Mouse (Mus musculus): Measurements from ENCODE around the gene Olfr127. TPM values are rescaled to one million over a fixed set of nuclear protein-coding genes. Genes with fewer than 3 reads are reported as not detected.
"Not testable (repeated sequence)": the region's sequence is repeated elsewhere in the genome, so short reads cannot be mapped to it uniquely, and the experiment has no call there.

Olfr127 gene
- total RNA-seq (2018; cell fraction: chromatin; rRNA removed): not detected
- total RNA-seq (2018; cell fraction: cytosol; rRNA removed): not detected
- total RNA-seq (2018; cell fraction: nucleus; rRNA removed): not detected
- not detected in 3 replicates for polyA plus RNA-seq (2018)

DNA sequence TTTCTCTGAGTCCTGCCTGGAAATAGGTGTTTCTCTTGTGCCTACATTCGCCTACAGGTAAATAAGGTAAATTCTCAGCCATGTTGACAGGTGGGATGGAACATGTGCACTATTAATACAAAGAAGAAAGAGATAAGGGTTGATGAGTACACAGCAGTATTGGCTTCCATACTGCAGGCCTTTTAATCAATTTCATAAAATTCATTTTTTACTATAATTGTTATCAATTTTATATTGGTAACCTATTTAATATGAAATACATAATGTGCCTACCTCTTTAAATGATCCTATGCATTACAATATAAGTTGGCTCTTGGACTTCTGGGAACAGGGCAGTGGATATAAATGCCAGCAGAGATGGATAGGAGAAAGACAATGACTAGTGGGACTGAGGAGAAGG lies at the start of gene Olfr127:
TSS of gene Olfr127 (plus strand) at position 301 of the 400 bp plus-strand sequence.
- WGBS (ENCODE audit: missing documents): 60% methylated on average over 1 of the region's 1 CpGs
- Histone ChIP-seq H3K27ac (no peak within 1 kb of the TSS), H3K36me3 (ENCODE audit: inconsistent target) (no peaks in the 10 kb centered on the region), H3K4me3 (ENCODE audit: inconsistent target) (no peak within 1 kb of the TSS), H3K79me2 (ENCODE audit: inconsistent target) (no peaks in the 10 kb centered on the region)

- no peak overlapping the region for H3K27ac ChIP-seq
- no peaks in the 10 kb centered on the region for H3K36me3 ChIP-seq (ENCODE audit: inconsistent target)
- WGBS (ENCODE audit: missing documents): 80% methylated on average over 2 of the region's 2 CpGs
- H3K79me2 ChIP-seq (ENCODE audit: inconsistent target): no peaks in the 10 kb centered on the region
- no peak overlapping the region for H3K4me3 ChIP-seq (ENCODE audit: inconsistent target)
Measured at GRCm38 (mm10) chr17:37863901-37864300, 36.3 kb upstream of the Olfr127 start.

- H3K27ac ChIP-seq: no peak overlapping the region
- H3K79me2 ChIP-seq (ENCODE audit: inconsistent target): no peaks in the 10 kb centered on the region
- H3K4me3 ChIP-seq (ENCODE audit: inconsistent target): no peak overlapping the region
- no peaks in the 10 kb centered on the region for H3K36me3 ChIP-seq (ENCODE audit: inconsistent target)
- 30% methylated on average over 8 of the region's 8 CpGs for WGBS (ENCODE audit: missing documents)
Measured at GRCm38 (mm10) chr17:37869676-37870205, 30.5 kb upstream of the Olfr127 start.

DNA sequence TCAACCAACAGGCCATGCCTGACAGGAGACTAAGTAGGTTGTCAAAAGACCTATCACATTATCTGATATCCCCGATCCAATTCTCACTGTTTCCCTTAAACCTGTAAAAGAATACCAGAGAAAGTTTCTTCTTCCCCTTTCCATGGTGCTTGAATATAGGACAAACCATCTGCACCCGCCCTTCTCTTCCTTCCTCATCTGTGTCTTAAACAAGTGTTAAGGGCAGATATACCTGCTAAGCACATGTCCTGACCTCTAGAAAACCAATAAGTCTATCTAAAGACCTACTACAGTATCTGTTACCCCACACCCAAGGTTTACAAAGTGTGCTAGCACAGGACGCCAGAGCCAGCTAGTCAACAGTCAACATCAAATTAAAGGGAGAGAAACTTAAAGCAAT lies 26.4 kb upstream of the Olfr127 start:
- H3K4me3 ChIP-seq (ENCODE audit: inconsistent target): no peak overlapping the region
- H3K27ac ChIP-seq: no peak overlapping the region
- 65% methylated on average over 3 of the region's 3 CpGs for WGBS (ENCODE audit: missing documents)
- H3K36me3 ChIP-seq (ENCODE audit: inconsistent target): no peaks in the 10 kb centered on the region
- no peaks in the 10 kb centered on the region for H3K79me2 ChIP-seq (ENCODE audit: inconsistent target)

DNA sequence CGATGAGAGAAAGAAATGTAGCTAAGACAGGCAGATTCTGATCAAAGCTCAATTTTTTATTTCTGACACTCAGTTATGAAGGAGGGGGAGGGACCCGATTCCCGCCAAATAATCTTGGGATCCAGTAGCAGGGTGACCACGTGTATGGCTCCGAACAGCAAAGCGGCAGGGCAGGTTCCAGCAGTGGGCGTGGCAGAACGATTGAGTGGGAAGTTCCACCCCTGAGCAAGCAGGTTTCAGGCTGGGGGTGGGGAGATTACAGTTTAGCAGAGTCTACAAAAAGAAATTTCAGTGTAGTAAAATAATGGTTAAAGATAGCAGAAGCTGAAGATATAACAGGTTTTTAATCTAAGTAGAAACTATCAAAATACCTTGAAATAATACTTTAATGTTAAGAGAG lies 6.6 kb downstream of the Olfr127 start:
- not testable (repeated sequence) for H3K4me3 ChIP-seq (ENCODE audit: inconsistent target); H3K36me3 ChIP-seq (ENCODE audit: inconsistent target); H3K79me2 ChIP-seq (ENCODE audit: inconsistent target); H3K27ac ChIP-seq
- 72% methylated on average over 7 of the region's 8 CpGs for WGBS (ENCODE audit: missing documents)

GRCm38 (mm10) chr17:37920248-37920647 lies 20.0 kb downstream of the Olfr127 start, which contains the start of gene Olfr128:
Gene Olfr128 (plus strand): TSS chr17:37920548.
- Histone ChIP-seq H3K27ac (no peak within 1 kb of the TSS), H3K4me3 (ENCODE audit: inconsistent target) (no peak within 1 kb of the TSS), H3K36me3 (ENCODE audit: inconsistent target) (no peaks in the 10 kb centered on the region), H3K79me2 (ENCODE audit: inconsistent target) (no peaks in the 10 kb centered on the region)

DNA sequence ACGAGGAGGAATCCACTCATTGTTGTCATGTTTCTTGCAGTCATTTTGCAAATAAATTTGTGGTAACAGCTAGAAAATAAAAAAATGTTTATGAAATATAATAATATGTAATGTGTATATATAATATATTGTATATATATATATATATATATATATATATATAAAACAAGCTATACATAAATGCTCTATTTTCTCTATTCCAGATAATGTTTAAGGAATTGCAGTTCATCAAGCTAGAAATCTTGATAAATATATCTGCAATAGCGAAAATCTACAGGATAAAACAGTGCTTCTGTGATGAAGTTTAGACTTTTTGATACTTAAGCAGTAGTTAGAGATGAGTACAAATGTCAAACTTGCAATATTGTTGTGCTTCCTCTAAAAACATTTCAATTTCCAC lies 52.7 kb downstream of the Olfr127 start, which contains the start of gene Olfr761:
TSS of gene Olfr761 (minus strand) at position 101 of the 400 bp plus-strand sequence.
- Histone ChIP-seq H3K79me2 (ENCODE audit: inconsistent target) (no peaks in the 10 kb centered on the region), H3K27ac (no peak within 1 kb of the TSS), H3K36me3 (ENCODE audit: inconsistent target) (no peaks in the 10 kb centered on the region), H3K4me3 (ENCODE audit: inconsistent target) (no peak within 1 kb of the TSS)
- WGBS (ENCODE audit: missing documents): 82% methylated on average over 2 of the region's 2 CpGs

Other genes with a start within 250 kb of the Olfr127 start
- not detected in 3 replicates for gene Olfr117, start 236.7 kb upstream of the Olfr127 start, polyA plus RNA-seq (2018)
- not detected in 3 replicates for gene Olfr118, start 233.4 kb upstream of the Olfr127 start, polyA plus RNA-seq (2018)
- not detected in 3 replicates for gene Olfr119, start 203.9 kb upstream of the Olfr127 start, polyA plus RNA-seq (2018)
- gene Olfr120, start 178.6 kb upstream of the Olfr127 start, polyA plus RNA-seq (2018): not detected in 3 replicates
- gene Olfr121, start 151.6 kb upstream of the Olfr127 start, polyA plus RNA-seq (2018): not detected in 3 replicates
- not detected in 3 replicates for gene Olfr122, start 131.8 kb upstream of the Olfr127 start, polyA plus RNA-seq (2018)
- gene Olfr123, start 106.9 kb upstream of the Olfr127 start, polyA plus RNA-seq (2018): not detected in 3 replicates
- gene Olfr124, start 100.5 kb upstream of the Olfr127 start, polyA plus RNA-seq (2018): not detected in 3 replicates
- not detected in 3 replicates for gene Olfr125, start 67.5 kb upstream of the Olfr127 start, polyA plus RNA-seq (2018)
- gene Olfr126, start 53.0 kb upstream of the Olfr127 start, polyA plus RNA-seq (2018): not detected in 3 replicates
- not detected in 3 replicates for gene Olfr128, start 20.1 kb downstream of the Olfr127 start, polyA plus RNA-seq (2018)
- gene Olfr761, start 52.6 kb downstream of the Olfr127 start, polyA plus RNA-seq (2018): not detected in 3 replicates
- gene Olfr129, start 159.6 kb downstream of the Olfr127 start, polyA plus RNA-seq (2018): not detected in 3 replicates
- gene Olfr130, start 163.5 kb downstream of the Olfr127 start, polyA plus RNA-seq (2018): not detected in 3 replicates
- gene Olfr131, start 188.3 kb downstream of the Olfr127 start, polyA plus RNA-seq (2018): not detected in 3 replicates
- gene Olfr132, start 234.1 kb downstream of the Olfr127 start, polyA plus RNA-seq (2018): not detected in 3 replicates
- gene Olfr133, start 244.8 kb downstream of the Olfr127 start, polyA plus RNA-seq (2018): not detected in 3 replicates